In the genomic region with DNA sequence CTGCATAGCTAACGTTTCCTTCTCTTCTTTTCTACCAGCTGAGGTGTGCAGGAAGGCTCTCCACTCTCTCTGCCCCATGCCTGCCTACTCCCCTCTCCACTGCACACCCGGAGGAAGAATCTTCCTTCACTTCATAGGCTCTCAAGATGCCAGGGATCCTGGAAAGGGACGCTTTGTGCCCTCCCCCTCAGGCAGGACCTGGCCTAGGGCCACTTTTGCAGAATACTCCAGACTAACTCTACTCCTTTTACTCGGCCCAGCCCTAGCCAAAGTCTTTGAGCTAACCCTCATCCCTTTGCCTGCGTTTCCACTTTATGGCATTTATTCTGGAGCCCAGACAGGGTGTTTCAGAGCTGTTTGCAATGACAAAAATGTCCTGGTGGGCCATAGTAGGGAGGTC, we compare ENCODE assay signal across 8 mouse cellular contexts. TPM values are rescaled to one million over a fixed set of nuclear protein-coding genes. Genes with fewer than 3 reads are reported as not detected.
DNase-seq lines count a peak whose midpoint lies in the region; ATAC-seq and TF ChIP-seq lines count a peak whose summit lies in the region.

No protein-coding gene starts in this region.

- 0 out of 2 replicates have a peak, but pooled peaks have one; percentile 0 for TF ChIP-seq EP300 in heart, postnatal 0 days (IDR thresholded peaks at IDR 0.05; ENCODE audit: low read depth)

- no peak for DNase-seq in heart, adult 9 months (ENCODE audit: low spot score in 2 of 2)
- no peak for DNase-seq in heart, postnatal 0 days (ENCODE audit: low spot score)
- DNase-seq in adrenal gland, postnatal 4 days (ENCODE audit: low spot score in 2 of 2): no peak
- no peak for DNase-seq in spleen, adult 18-20 months

- H3K4me2 ChIP-seq in heart, embryonic 12.5 days: peak overlapping the region; percentile 93
- peak overlapping the region; percentile 92 for H3K4me2 ChIP-seq in heart, postnatal 0 days (ENCODE audit: low read depth, low read length)
- peak overlapping the region; percentile 83 for H3K4me2 ChIP-seq in limb, embryonic 15.5 days
- peak overlapping the region; percentile 94 for H3K4me2 ChIP-seq in stomach, embryonic 15.5 days

- peaks cover 62% of the 10 kb centered on the region for H3K4me1 ChIP-seq in heart, embryonic 12.5 days (replicated peaks)
- H3K4me1 ChIP-seq in heart, postnatal 0 days (ENCODE audit: control insufficient read depth, insufficient read depth): peaks cover 40% of the 10 kb centered on the region
- peaks cover 39% of the 10 kb centered on the region for H3K4me1 ChIP-seq in limb, embryonic 15.5 days
- peaks cover 43% of the 10 kb centered on the region for H3K4me1 ChIP-seq in stomach, embryonic 15.5 days

- 13% methylated on average over 5 of the region's 5 CpGs for WGBS in heart, embryonic 12.5 days
- WGBS in heart, postnatal 0 days: 8% methylated on average over 5 of the region's 5 CpGs
- WGBS in limb, embryonic 15.5 days: 14% methylated on average over 5 of the region's 5 CpGs
- 13% methylated on average over 5 of the region's 5 CpGs for WGBS in stomach, embryonic 15.5 days

- H3K27me3 ChIP-seq in heart, embryonic 12.5 days (replicated peaks): peaks cover 5% of the 10 kb centered on the region; the same call in 1 of the 2 replicates
- H3K27me3 ChIP-seq in heart, postnatal 0 days (ENCODE audit: control insufficient read depth, insufficient read depth, low read length): peaks cover 6% of the 10 kb centered on the region; the same call in 1 of the 2 replicates
- peaks cover 24% of the 10 kb centered on the region for H3K27me3 ChIP-seq in limb, embryonic 15.5 days
- H3K27me3 ChIP-seq in stomach, embryonic 15.5 days (replicated peaks): peaks cover 16% of the 10 kb centered on the region

- no peaks in the 10 kb centered on the region for H3K9me3 ChIP-seq in heart, embryonic 12.5 days (replicated peaks)
- H3K9me3 ChIP-seq in heart, postnatal 0 days (replicated peaks; ENCODE audit: control insufficient read depth, low read length): no peaks in the 10 kb centered on the region
- H3K9me3 ChIP-seq in limb, embryonic 15.5 days: no peaks in the 10 kb centered on the region
- no peaks in the 10 kb centered on the region for H3K9me3 ChIP-seq in stomach, embryonic 15.5 days

- H3K9ac ChIP-seq in heart, embryonic 12.5 days: peak overlapping the region; percentile 83
- H3K9ac ChIP-seq in heart, postnatal 0 days (replicated peaks; ENCODE audit: low read depth, low read length): peak overlapping the region; percentile 54
- peak overlapping the region; percentile 55 for H3K9ac ChIP-seq in limb, embryonic 15.5 days
- H3K9ac ChIP-seq in stomach, embryonic 15.5 days: peak overlapping the region; percentile 46

- no peak for TF ChIP-seq CTCF in heart, postnatal 0 days (IDR thresholded peaks at IDR 0.05; ENCODE audit: low read depth)

- peak; percentile 9; the same call in 1 of the 2 replicates for ATAC-seq in heart, embryonic 12.5 days (ENCODE audit: insufficient number of reproducible peaks, low FRiP score)
- peak; percentile 13 for ATAC-seq in activated CD4-positive, CD25-positive, alpha-beta regulatory T cell, adult 4 months
- ATAC-seq in heart, postnatal 0 days (ENCODE audit: insufficient read depth, low read depth): peak; percentile 15
- peak; percentile 5; the same call in 1 of the 2 replicates for ATAC-seq in limb, embryonic 15.5 days (ENCODE audit: insufficient number of reproducible peaks, low FRiP score, low TSS enrichment, low read depth)
- 0 out of 2 replicates have a peak, but pooled peaks have one; percentile 4 for ATAC-seq in stomach, embryonic 15.5 days (ENCODE audit: insufficient read depth, low FRiP score, low read depth)

- peaks cover 16% of the 10 kb centered on the region for H3K36me3 ChIP-seq in heart, embryonic 12.5 days
- H3K36me3 ChIP-seq in heart, postnatal 0 days (replicated peaks; ENCODE audit: control insufficient read depth, insufficient read depth, low read length): no peaks in the 10 kb centered on the region
- peaks cover 20% of the 10 kb centered on the region for H3K36me3 ChIP-seq in limb, embryonic 15.5 days
- no peaks in the 10 kb centered on the region for H3K36me3 ChIP-seq in stomach, embryonic 15.5 days

- peak overlapping the region; percentile 92 for H3K4me3 ChIP-seq in heart, embryonic 12.5 days
- H3K4me3 ChIP-seq in heart, postnatal 0 days (ENCODE audit: low read depth, low read length): peak overlapping the region; percentile 81
- H3K4me3 ChIP-seq in limb, embryonic 15.5 days: peak overlapping the region; percentile 89
- H3K4me3 ChIP-seq in stomach, embryonic 15.5 days (replicated peaks): peak overlapping the region; percentile 89

- H3K27ac ChIP-seq in heart, embryonic 12.5 days (ENCODE audit: poor library complexity, severe bottlenecking): peak overlapping the region; percentile 99
- H3K27ac ChIP-seq in heart, postnatal 0 days (ENCODE audit: low read depth): peak overlapping the region; percentile 97
- peak overlapping the region; percentile 93 for H3K27ac ChIP-seq in limb, embryonic 15.5 days
- peak overlapping the region; percentile 94 for H3K27ac ChIP-seq in stomach, embryonic 15.5 days

RNA-seq across cellular contexts. Expression of gene Trmt61a, which starts 0.5 kb away (rescaled TPM):
- polyA plus RNA-seq in heart, embryonic 12.5 days (2016; fragmentation: Nextera tagmentation; extraction: Ambion mirVana): 8.8 and 10.2 TPM in 2 replicates
- 1 to 10 TPM; 2.7 to 4.3 TPM for polyA plus RNA-seq in activated CD4-positive, CD25-positive, alpha-beta regulatory T cell, adult 4 months (2017; shearing (Covaris generic))
- 23.5 and 24.9 TPM in 2 replicates for total RNA-seq in heart, postnatal 0 days (2014; rRNA removed; ENCODE audit: low replicate concordance)
- 4.1 and 6.1 TPM in 2 replicates for polyA plus RNA-seq in heart, postnatal 0 days (2015; fragmentation: Nextera tagmentation; extraction: Ambion mirVana)
- 14.4 and 14.8 TPM in 2 replicates for polyA plus RNA-seq in limb, embryonic 15.5 days (2015; fragmentation: Nextera tagmentation; extraction: Ambion mirVana)
- polyA plus RNA-seq in stomach, embryonic 15.5 days (2015; fragmentation: Nextera tagmentation; extraction: Ambion mirVana): 14.6 TPM in 2 replicates
- 10 to 100 TPM; 11.7 to 13.8 TPM for total RNA-seq in adrenal gland, postnatal 4 days (2021)

RNA-seq across cellular contexts. Expression of gene Ckb, which starts 5.3 kb away (rescaled TPM):
- 363 and 373 TPM in 2 replicates for polyA plus RNA-seq in heart, embryonic 12.5 days (2016; fragmentation: Nextera tagmentation; extraction: Ambion mirVana)
- 10 to 100 TPM; 21.3 to 26.2 TPM for polyA plus RNA-seq in activated CD4-positive, CD25-positive, alpha-beta regulatory T cell, adult 4 months (2017; shearing (Covaris generic))
- 735 and 758 TPM in 2 replicates for total RNA-seq in heart, postnatal 0 days (2014; rRNA removed; ENCODE audit: low replicate concordance)
- polyA plus RNA-seq in heart, postnatal 0 days (2015; fragmentation: Nextera tagmentation; extraction: Ambion mirVana): 334 and 359 TPM in 2 replicates
- 132 and 183 TPM in 2 replicates for polyA plus RNA-seq in limb, embryonic 15.5 days (2015; fragmentation: Nextera tagmentation; extraction: Ambion mirVana)
- polyA plus RNA-seq in stomach, embryonic 15.5 days (2015; fragmentation: Nextera tagmentation; extraction: Ambion mirVana): 607 and 634 TPM in 2 replicates
- 10 to 100 TPM; 39.6 to 40.9 TPM for total RNA-seq in adrenal gland, postnatal 4 days (2021)

RNA-seq across cellular contexts. Expression of gene Bag5, which starts 35.6 kb away (rescaled TPM):
- polyA plus RNA-seq in heart, embryonic 12.5 days (2016; fragmentation: Nextera tagmentation; extraction: Ambion mirVana): 40.2 and 41.3 TPM in 2 replicates
- polyA plus RNA-seq in activated CD4-positive, CD25-positive, alpha-beta regulatory T cell, adult 4 months (2017; shearing (Covaris generic)): 10 to 100 TPM; 30.2 to 32.4 TPM
- total RNA-seq in heart, postnatal 0 days (2014; rRNA removed; ENCODE audit: low replicate concordance): 13.3 and 16.3 TPM in 2 replicates
- polyA plus RNA-seq in heart, postnatal 0 days (2015; fragmentation: Nextera tagmentation; extraction: Ambion mirVana): 32.4 and 34.7 TPM in 2 replicates
- polyA plus RNA-seq in limb, embryonic 15.5 days (2015; fragmentation: Nextera tagmentation; extraction: Ambion mirVana): 69.4 and 71.2 TPM in 2 replicates
- 49.5 and 50.9 TPM in 2 replicates for polyA plus RNA-seq in stomach, embryonic 15.5 days (2015; fragmentation: Nextera tagmentation; extraction: Ambion mirVana)
- 10 to 100 TPM; 35.8 to 37.0 TPM for total RNA-seq in adrenal gland, postnatal 4 days (2021)

RNA-seq across cellular contexts. Expression of gene Apopt1, which starts 35.6 kb away (rescaled TPM):
- 46.6 and 48.8 TPM in 2 replicates for polyA plus RNA-seq in heart, embryonic 12.5 days (2016; fragmentation: Nextera tagmentation; extraction: Ambion mirVana)
- polyA plus RNA-seq in activated CD4-positive, CD25-positive, alpha-beta regulatory T cell, adult 4 months (2017; shearing (Covaris generic)): 10 to 100 TPM; 72.7 to 78.9 TPM
- total RNA-seq in heart, postnatal 0 days (2014; rRNA removed; ENCODE audit: low replicate concordance): 18.5 and 50.7 TPM in 2 replicates
- polyA plus RNA-seq in heart, postnatal 0 days (2015; fragmentation: Nextera tagmentation; extraction: Ambion mirVana): 56.4 and 58.9 TPM in 2 replicates
- polyA plus RNA-seq in limb, embryonic 15.5 days (2015; fragmentation: Nextera tagmentation; extraction: Ambion mirVana): 48.4 and 51.2 TPM in 2 replicates
- polyA plus RNA-seq in stomach, embryonic 15.5 days (2015; fragmentation: Nextera tagmentation; extraction: Ambion mirVana): 46.4 and 51.3 TPM in 2 replicates
- 10 to 100 TPM; 65.4 to 70.1 TPM for total RNA-seq in adrenal gland, postnatal 4 days (2021)
